Mouse (Mus musculus) intestine, embryonic 16.5 days (tissue): Measurements from ENCODE around the gene Dynlt1f. TPM values are rescaled to one million over a fixed set of nuclear protein-coding genes. Genes with fewer than 3 reads are reported as not detected.
"Not testable (repeated sequence)": the region's sequence is repeated elsewhere in the genome, so short reads cannot be mapped to it uniquely, and the experiment has no call there.

ENCODE experiments used
- ATAC-seq: fragments of 200-750 bp; cut with Nextera tagmentation; 2 replicates; pipeline ENCODE4 v1.8.0; 2017; ENCODE audit warnings: moderate TSS enrichment, moderate library complexity
- H3K27ac ChIP-seq: fragments of 300-500 bp; sonication (generic); 2 replicates; pipeline ENCODE4 v1.5.1; 2014; ENCODE audit warnings: mild to moderate bottlenecking, low read length
- H3K27me3 ChIP-seq: fragments of 300-500 bp; sonication (generic); replicated peaks from 2 replicates; pipeline ENCODE4 v1.6.1; 2014; ENCODE audit warnings: low read length, control low read depth, mixed read lengths; ENCODE audit not compliant: control insufficient read depth, insufficient read depth
- H3K36me3 ChIP-seq: fragments of 300-500 bp; sonication (generic); 2 replicates; pipeline ENCODE4 v1.6.1; 2014; ENCODE audit warnings: low read length, control low read depth; ENCODE audit not compliant: control insufficient read depth, insufficient read depth
- H3K4me1 ChIP-seq: fragments of 300-500 bp; sonication (generic); 2 replicates; pipeline ENCODE4 v1.6.1; 2014; ENCODE audit warnings: low read length, control low read depth, mixed read lengths; ENCODE audit not compliant: control insufficient read depth, insufficient read depth
- H3K4me2 ChIP-seq: fragments of 300-500 bp; sonication (generic); 2 replicates; pipeline ENCODE4 v1.6.1; 2014; ENCODE audit warnings: low read depth, low read length, control low read depth
- H3K4me3 ChIP-seq: fragments of 300-500 bp; sonication (generic); 2 replicates; pipeline ENCODE4 v1.5.1; 2014; ENCODE audit warnings: mild to moderate bottlenecking, low read length
- H3K9ac ChIP-seq: fragments of 300-500 bp; sonication (generic); 2 replicates; pipeline ENCODE4 v1.6.1; 2014; ENCODE audit warnings: low read depth, low read length
- H3K9me3 ChIP-seq: fragments of 300-500 bp; sonication (generic); 2 replicates; pipeline ENCODE4 v1.6.1; 2016; ENCODE audit warnings: low read length, control low read depth; ENCODE audit not compliant: control insufficient read depth
- WGBS: fragments of 180-500 bp; shearing (Covaris S2); extraction: QIAGEN DNeasy Blood & Tissue Kit; methylation state at CpG from one replicate; pipeline ENCODE4 v1.1.7; 2014; 5-methylcytosine and 5-hydroxymethylcytosine counted together
- polyA plus RNA-seq: library from polyadenylated mRNA; unstranded; fragments of >200 nt; fragmentation: Nextera tagmentation; extraction: Ambion mirVana; gene quantifications from 2 replicates; pipeline ENCODE4 v1.2.1, GENCODE M21; 2015

The Dynlt1f gene
- polyA plus RNA-seq, 1 experiment from 2014 or later: 250 TPM

DNA sequence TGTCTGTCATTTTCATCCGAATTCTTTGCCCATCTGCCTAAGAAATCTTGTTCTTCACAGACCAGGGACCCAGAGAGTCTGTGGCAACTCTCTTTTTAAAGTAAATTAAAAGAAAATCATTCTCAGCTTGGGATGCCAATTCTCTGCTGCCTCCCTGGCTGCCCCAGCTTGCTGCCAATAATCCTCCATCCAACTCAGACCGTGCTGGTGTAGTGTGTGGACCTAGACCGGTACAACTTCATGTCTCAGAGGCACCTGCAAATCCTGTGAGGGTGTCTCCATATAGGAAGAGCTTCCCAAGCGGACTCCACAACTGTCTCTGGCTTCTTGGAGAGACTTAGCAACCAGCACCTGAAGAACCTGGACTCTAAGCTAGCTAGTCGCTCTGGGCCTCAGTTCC lies 18.8 kb downstream of the Dynlt1f start:
- H3K4me3 ChIP-seq: no peak overlapping the region
- no peak overlapping the region for H3K9ac ChIP-seq
- no peaks in the 10 kb centered on the region for H3K27me3 ChIP-seq
- no peaks in the 10 kb centered on the region for H3K4me1 ChIP-seq
- no peak overlapping the region for H3K27ac ChIP-seq
- 75% methylated on average over 5 of the region's 5 CpGs for WGBS
- no peaks in the 10 kb centered on the region for H3K9me3 ChIP-seq
- ATAC-seq: no peak
- H3K36me3 ChIP-seq: no peaks in the 10 kb centered on the region
- H3K4me2 ChIP-seq: no peak overlapping the region

- not testable (repeated sequence) for H3K4me3 ChIP-seq, H3K27ac ChIP-seq, H3K9ac ChIP-seq, H3K9me3 ChIP-seq, H3K27me3 ChIP-seq, H3K4me1 ChIP-seq, ATAC-seq, H3K36me3 ChIP-seq, H3K4me2 ChIP-seq
- no CpG with 5 or more reads among the region's 4 CpGs for WGBS
Observed at GRCm38 (mm10) chr17:6635781-6636180, 19.9 kb downstream of the Dynlt1f start.

DNA sequence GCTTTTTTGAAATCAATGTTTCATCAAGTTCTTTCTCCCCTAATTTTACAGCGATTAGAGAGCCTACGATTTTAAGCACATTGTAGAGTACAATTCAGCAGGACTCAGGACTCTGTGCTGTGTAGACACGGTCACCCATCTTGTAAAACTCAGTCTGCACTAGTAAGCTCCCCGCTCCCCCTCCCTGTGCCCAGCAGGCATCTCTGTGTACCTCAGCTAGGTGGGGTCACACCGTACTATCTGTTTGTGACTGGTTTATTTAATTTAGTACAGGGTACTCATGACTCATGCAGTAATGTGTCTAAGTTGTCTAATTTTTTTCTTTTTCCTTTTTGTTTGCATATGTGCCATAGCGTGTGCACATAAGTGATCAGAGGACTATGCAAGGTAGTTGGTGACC lies 22.9 kb downstream of the Dynlt1f start:
- WGBS: 92% methylated on average over 6 of the region's 6 CpGs
- not testable (repeated sequence) for H3K4me1 ChIP-seq, H3K9me3 ChIP-seq, H3K36me3 ChIP-seq, H3K9ac ChIP-seq, ATAC-seq, H3K4me3 ChIP-seq, H3K27me3 ChIP-seq, H3K27ac ChIP-seq, H3K4me2 ChIP-seq

DNA sequence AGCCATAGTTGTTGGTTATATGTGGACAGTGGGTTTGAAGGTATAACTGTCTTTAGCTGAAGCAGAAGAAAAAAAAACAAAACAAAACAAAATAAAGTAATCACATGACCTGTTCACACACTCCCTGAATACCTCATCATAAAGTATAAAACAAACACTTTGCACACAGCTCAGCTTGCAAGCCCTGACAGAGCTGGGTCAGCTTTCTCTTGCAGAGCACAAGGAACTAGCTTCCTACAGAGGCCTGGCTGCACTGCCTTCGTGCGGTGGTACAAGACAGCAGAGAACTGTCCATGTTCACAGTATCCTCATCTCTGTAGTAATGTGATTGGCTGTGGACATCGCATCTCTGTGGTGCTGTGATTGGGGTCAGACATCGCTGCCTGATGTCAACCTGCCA lies 25.3 kb downstream of the Dynlt1f start:
- ATAC-seq, H3K4me2 ChIP-seq, H3K36me3 ChIP-seq, H3K27ac ChIP-seq, H3K4me1 ChIP-seq, H3K9ac ChIP-seq, H3K27me3 ChIP-seq, H3K9me3 ChIP-seq, H3K4me3 ChIP-seq: not testable (repeated sequence)
- 90% methylated on average over 4 of the region's 4 CpGs for WGBS

DNA sequence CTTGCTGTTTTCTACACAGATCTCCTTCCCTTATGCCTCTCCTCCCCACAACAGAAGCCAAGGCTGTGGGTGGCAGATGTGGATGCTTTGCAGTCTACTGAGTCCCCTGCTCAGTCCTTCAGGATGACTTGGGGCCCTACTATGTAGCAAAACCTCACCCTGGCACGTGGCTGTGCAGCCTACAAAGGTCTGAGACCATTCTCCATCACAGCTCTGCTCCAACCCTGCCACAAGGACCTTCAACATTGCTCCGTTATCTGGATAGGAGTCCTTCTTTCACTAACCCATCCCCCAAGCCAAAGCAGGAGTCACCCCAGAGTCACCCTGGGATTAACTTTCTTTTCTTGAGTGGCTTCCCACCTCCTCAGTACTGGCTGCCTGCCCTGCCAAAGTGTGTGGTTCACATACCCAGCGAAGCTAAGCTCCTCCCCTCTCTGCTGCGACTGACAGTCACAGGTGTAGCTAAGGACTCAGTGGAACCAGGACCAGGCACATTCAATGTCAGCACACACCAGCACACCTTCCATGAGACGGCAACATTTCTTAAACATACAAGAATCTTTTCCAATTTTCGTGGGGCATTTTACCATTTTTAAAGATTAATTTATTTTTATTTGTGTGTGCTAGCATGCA lies 30.7 kb downstream of the Dynlt1f start:
- not testable (repeated sequence) for H3K9me3 ChIP-seq, H3K4me2 ChIP-seq, H3K4me1 ChIP-seq, H3K9ac ChIP-seq, ATAC-seq, H3K27me3 ChIP-seq, H3K36me3 ChIP-seq, H3K27ac ChIP-seq, H3K4me3 ChIP-seq
- 67% methylated on average over 1 of the region's 6 CpGs for WGBS

GRCm38 (mm10) chr17:6621976-6622375 lies 33.7 kb downstream of the Dynlt1f start:
- 78% methylated on average over 11 of the region's 12 CpGs for WGBS
- H3K4me2 ChIP-seq, H3K4me1 ChIP-seq, H3K27me3 ChIP-seq, ATAC-seq, H3K36me3 ChIP-seq, H3K9ac ChIP-seq, H3K9me3 ChIP-seq, H3K4me3 ChIP-seq, H3K27ac ChIP-seq: not testable (repeated sequence)

- not testable (repeated sequence) for ATAC-seq, H3K27ac ChIP-seq
- 70% methylated on average over 17 of the region's 20 CpGs for WGBS
Observed at GRCm38 (mm10) chr17:6620730-6621451, 34.8 kb downstream of the Dynlt1f start.

GRCm38 (mm10) chr17:6620035-6620434 lies 35.7 kb downstream of the Dynlt1f start:
- WGBS: 73% methylated on average over 6 of the region's 6 CpGs
- H3K36me3 ChIP-seq, H3K4me3 ChIP-seq, H3K27ac ChIP-seq, H3K4me2 ChIP-seq, H3K9ac ChIP-seq, H3K9me3 ChIP-seq, H3K27me3 ChIP-seq, ATAC-seq, H3K4me1 ChIP-seq: not testable (repeated sequence)

More at GRCm38 (mm10) chr17:6620730-6621451, 34.8 kb downstream of the Dynlt1f start:
- not testable (repeated sequence) for H3K36me3 ChIP-seq, H3K4me3 ChIP-seq, H3K9me3 ChIP-seq, H3K4me1 ChIP-seq, H3K4me2 ChIP-seq, H3K27me3 ChIP-seq, H3K9ac ChIP-seq

GRCm38 (mm10) chr17:6619271-6619670 lies 36.4 kb downstream of the Dynlt1f start:
- H3K36me3 ChIP-seq, H3K4me3 ChIP-seq, H3K4me2 ChIP-seq, H3K27me3 ChIP-seq, ATAC-seq, H3K9me3 ChIP-seq, H3K4me1 ChIP-seq, H3K27ac ChIP-seq, H3K9ac ChIP-seq: not testable (repeated sequence)
- 81% methylated on average over 5 of the region's 5 CpGs for WGBS
